Mouse (Mus musculus): ENCODE measurements around the gene Kcns3. TPM values are rescaled to one million over a fixed set of nuclear protein-coding genes. Genes with fewer than 3 reads are reported as not detected.
A peak's percentile ranks its signal among the peaks of the same experiment; 100 is the strongest.

Gene Kcns3
- polyA plus RNA-seq, 1 experiment from 2014 or later = 1.1 TPM

DNA sequence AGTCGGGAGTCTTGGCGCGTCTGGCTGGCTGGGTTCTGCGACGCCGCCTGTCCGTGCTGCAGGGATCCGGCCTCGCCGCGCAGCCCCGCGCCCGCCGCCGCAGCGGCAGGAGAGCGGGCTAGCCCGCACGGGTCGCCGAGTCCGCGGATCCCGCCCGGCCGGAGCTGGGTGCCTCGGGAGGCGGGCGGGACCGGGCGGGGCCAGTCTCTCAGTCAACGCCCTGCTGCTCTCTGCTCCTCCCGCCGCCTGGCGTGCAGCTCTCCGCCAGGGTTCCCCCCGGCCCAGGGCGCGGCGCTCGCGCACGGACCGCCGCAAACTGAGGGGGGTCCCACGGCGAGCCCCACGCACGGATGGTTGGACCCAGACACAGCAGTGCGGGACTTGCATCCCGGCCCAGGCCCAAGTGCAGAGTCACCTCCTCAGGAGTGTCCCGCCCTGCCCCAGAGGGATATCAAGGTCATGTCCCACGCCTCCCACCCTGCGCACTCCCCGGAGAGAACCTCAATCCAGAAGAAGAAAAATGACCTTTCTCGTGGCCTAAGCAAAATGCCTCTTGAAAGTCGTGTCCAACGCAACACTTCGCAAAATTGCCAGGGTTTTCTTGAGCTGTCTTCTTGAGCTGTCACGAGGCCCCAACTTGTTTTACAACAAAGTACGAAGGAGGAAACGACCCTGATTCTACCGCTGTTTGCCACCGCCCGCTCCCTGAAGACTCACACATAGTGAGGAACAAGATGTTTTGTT is 492 bp downstream of the Kcns3 start:
- peaks cover 46% of the 10 kb centered on the region for H3K27me3 ChIP-seq (replicated peaks)
- WGBS = 1% methylated on average over 66 of the region's 66 CpGs
- H3K4me1 ChIP-seq = peaks cover 16% of the 10 kb centered on the region
- peak overlapping the region; percentile 58 for H3K4me3 ChIP-seq
- H3K9me3 ChIP-seq = no peaks in the 10 kb centered on the region
- peak; percentile 73 for ATAC-seq (ENCODE audit: low FRiP score, low read depth)
- H3K27ac ChIP-seq = no peak overlapping the region
- H3K36me3 ChIP-seq = no peaks in the 10 kb centered on the region
- H3K9ac ChIP-seq = peak overlapping the region; percentile 58
- H3K4me2 ChIP-seq (replicated peaks) = peak overlapping the region; percentile 99

DNA sequence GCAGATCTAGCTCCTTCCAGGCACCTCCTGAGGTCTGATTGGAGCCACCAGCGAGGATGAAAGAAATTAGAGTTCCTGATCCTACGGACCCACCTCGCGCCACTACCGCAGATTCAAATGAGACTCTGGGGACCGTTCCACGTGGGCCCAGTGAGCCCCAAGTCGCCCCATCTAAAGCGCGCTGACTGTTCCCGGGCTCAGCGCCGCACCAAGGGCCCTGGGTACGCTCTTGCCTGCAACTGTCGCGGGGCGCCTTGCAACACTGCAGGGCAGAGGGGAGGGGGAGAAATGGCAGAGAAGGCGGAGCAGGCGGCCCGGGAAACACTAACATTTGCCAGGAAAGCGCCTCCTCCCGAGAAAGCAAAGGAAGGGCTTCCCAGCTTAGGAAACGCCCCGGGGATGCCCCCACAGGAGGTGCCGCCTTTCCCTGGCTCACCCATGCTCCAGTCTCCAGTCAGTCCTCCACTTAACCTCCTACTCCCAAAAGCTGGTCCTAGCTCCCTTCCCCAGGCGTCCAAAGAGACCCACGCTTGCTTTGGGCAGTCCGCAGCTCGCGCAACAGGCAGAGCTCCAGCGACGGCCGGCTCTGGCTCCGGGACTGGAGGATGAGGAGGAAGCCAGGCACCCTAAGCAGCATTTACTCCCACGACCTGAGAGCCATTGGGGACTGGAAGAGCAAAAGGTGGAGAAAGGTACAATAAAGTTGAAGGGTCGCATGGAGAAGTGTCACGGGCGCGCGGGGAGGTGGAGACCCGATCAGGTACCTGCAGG is 1.2 kb downstream of the Kcns3 start:
- under 1% methylated on average over 41 of the region's 41 CpGs for WGBS
- H3K27me3 ChIP-seq (replicated peaks) = peaks cover 46% of the 10 kb centered on the region
- H3K36me3 ChIP-seq = no peaks in the 10 kb centered on the region
- peak overlapping the region; percentile 58 for H3K4me3 ChIP-seq
- peak overlapping the region; percentile 99 for H3K4me2 ChIP-seq (replicated peaks)
- no peak overlapping the region for H3K27ac ChIP-seq
- peaks cover 16% of the 10 kb centered on the region for H3K4me1 ChIP-seq
- H3K9me3 ChIP-seq = no peaks in the 10 kb centered on the region
- H3K9ac ChIP-seq = peak overlapping the region; percentile 58
- peak; percentile 55 for ATAC-seq (ENCODE audit: low FRiP score, low read depth)

DNA sequence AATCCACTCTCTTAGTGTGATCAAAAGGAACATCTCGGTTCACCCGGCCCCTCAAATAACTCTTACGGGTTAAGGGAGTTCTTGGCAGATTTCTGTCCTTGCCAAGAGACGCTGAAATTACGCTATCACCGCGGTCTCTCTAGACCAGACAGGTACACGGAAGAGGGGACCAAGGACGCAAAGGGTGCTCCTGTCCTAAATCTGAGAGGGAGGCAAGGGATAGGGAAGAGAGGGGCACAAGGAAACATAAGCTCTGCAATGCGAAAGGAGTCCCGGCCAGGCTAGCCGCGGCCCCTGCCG is 1.8 kb downstream of the Kcns3 start:
- 1% methylated on average over 14 of the region's 14 CpGs for WGBS
- no peaks in the 10 kb centered on the region for H3K9me3 ChIP-seq
- H3K4me2 ChIP-seq (replicated peaks) = peak overlapping the region; percentile 99
- 0 out of 2 replicates have a peak overlapping the region, but pooled peaks have one; percentile 58 for H3K9ac ChIP-seq
- peaks cover 46% of the 10 kb centered on the region for H3K27me3 ChIP-seq (replicated peaks)
- H3K27ac ChIP-seq = no peak overlapping the region
- H3K4me1 ChIP-seq = peaks cover 16% of the 10 kb centered on the region
- no peak for ATAC-seq (ENCODE audit: low FRiP score, low read depth)
- peak overlapping the region; percentile 58 for H3K4me3 ChIP-seq
- no peaks in the 10 kb centered on the region for H3K36me3 ChIP-seq

DNA sequence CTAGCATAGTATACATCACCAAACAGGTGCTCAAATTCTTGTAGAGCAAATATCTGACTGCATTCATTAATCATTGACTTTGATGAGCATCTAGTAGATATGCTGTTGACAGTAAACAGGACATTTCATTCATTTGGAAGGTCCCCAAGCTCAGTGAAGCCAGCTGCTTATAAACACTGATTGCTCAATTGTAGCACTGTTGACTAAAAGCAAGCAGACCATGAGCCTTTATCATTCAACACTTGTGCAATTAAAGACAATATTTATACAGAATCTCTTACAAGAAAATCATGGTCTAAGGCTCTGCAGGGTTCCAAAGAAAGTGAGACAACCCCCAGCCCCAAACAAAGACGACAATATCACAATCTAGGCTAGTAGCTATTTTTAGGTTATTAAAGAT is 6.0 kb downstream of the Kcns3 start:
- no peak for ATAC-seq (ENCODE audit: low FRiP score, low read depth)
- no peaks in the 10 kb centered on the region for H3K9me3 ChIP-seq
- H3K4me1 ChIP-seq = 0 out of 2 replicates have a peak, but pooled peaks cover 4% of the 10 kb centered on the region
- no peak overlapping the region for H3K4me3 ChIP-seq
- no peak overlapping the region for H3K9ac ChIP-seq
- no peak overlapping the region for H3K4me2 ChIP-seq (replicated peaks)
- 85% methylated on average over 1 of the region's 1 CpGs for WGBS
- peaks cover 19% of the 10 kb centered on the region for H3K27me3 ChIP-seq (replicated peaks)
- no peak overlapping the region for H3K27ac ChIP-seq
- H3K36me3 ChIP-seq = no peaks in the 10 kb centered on the region

DNA sequence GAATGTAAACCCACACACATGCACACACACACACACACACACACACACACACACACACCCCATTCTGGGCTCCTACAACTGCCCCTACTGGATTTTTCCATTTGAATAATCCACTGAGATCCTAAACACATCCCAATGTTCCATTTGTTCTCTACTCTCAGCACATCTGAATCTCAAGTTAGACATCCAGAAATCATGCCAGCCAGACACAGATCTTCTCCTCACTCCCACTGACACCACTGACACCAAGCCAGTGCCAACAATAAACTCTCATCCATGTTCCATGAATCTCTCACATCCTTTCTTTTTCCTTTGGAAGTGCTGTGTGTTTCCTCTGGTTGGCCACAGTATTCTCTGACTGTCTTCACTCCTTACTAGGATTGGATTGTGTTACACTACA is 18.4 kb downstream of the Kcns3 start:
- Histone ChIP-seq H3K27ac (no peak overlapping the region), H3K27me3 (replicated peaks) (no peaks in the 10 kb centered on the region), H3K4me2 (replicated peaks) (no peak overlapping the region), H3K9ac (no peak overlapping the region), H3K9me3 (no peaks in the 10 kb centered on the region), H3K4me3 (no peak overlapping the region), H3K36me3 (no peaks in the 10 kb centered on the region), H3K4me1 (no peaks in the 10 kb centered on the region)
- ATAC-seq (ENCODE audit: low FRiP score, low read depth) = no peak

DNA sequence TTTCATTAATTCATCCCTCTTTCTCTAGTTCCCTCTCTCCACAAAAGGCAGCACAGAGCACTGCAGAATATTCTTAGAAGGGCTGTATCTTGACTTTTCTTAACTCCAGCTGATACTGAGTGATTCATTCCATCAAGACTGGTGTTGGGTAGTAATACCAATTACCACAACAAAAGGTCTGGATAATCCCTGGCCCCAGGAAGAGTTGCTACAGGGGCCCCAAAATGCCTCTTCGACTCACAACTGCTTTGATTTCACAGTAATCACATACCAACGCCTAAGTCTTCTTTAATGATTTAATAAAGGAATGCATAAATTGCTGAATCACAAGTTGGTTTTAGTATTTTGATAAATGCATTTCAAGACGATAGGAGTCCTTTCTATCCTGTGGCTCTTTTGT is 21.7 kb downstream of the Kcns3 start:
- H3K4me3 ChIP-seq = no peak overlapping the region
- no peak for ATAC-seq (ENCODE audit: low FRiP score, low read depth)
- no peaks in the 10 kb centered on the region for H3K9me3 ChIP-seq
- H3K4me2 ChIP-seq (replicated peaks) = no peak overlapping the region
- no peaks in the 10 kb centered on the region for H3K27me3 ChIP-seq (replicated peaks)
- 43% methylated on average over 3 of the region's 3 CpGs for WGBS
- no peak overlapping the region for H3K9ac ChIP-seq
- no peak overlapping the region for H3K27ac ChIP-seq
- H3K4me1 ChIP-seq = no peaks in the 10 kb centered on the region
- H3K36me3 ChIP-seq = no peaks in the 10 kb centered on the region

DNA sequence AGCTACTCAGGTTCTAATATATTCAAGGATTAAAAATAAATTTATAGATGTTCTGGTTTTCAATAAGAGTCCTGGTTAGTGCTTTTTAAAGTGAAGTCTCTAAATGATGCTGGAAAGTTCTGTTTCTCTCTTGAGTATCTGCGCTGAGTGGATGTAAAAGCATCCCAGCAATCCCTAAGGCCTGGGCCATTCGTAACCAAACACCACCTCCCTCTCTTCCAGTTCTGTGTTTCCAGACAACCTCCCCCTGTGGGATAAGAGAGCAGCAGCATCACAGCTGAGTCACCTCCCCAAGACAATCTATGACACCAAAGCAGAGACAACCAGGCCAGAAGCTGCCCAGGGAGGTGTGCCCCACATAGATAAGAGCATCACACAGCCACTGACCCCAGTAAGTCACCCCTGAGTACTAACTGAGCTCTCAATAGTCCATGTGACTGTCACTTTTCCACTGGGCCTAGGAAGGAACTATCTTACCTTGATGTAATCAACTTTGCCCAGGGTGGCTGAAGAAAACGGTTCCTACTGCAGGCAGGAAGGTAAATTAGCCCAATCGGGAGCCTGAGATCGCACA is 24.6 kb downstream of the Kcns3 start:
- Histone ChIP-seq H3K9ac (no peak overlapping the region), H3K27me3 (replicated peaks) (no peaks in the 10 kb centered on the region), H3K9me3 (no peaks in the 10 kb centered on the region), H3K4me1 (no peaks in the 10 kb centered on the region), H3K4me2 (replicated peaks) (no peak overlapping the region), H3K36me3 (no peaks in the 10 kb centered on the region), H3K27ac (no peak overlapping the region), H3K4me3 (no peak overlapping the region)
- 83% methylated on average over 5 of the region's 5 CpGs for WGBS
- no peak; the same call in 1 of the 2 replicates for ATAC-seq (ENCODE audit: low FRiP score, low read depth)

DNA sequence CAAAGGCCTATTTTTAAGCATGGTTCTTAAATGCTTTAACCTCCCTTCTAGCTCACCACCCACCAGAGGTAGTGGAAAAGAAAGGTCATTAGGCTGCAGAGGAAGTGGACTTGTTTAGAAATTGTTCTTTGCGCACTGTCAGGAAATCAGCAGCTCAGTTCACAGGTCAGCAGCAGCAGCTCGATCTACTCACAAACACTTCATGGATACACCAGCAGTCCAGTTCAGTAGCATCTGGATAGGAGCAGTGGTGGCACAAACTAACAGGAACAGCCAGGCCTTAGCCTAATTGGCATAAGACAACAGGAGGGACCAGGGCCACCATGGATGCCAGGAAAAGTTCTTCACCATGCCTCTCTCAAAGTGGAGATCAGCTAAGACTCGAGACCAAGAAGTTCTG is 49.3 kb downstream of the Kcns3 start:
- no peaks in the 10 kb centered on the region for H3K4me1 ChIP-seq
- H3K27me3 ChIP-seq (replicated peaks) = no peaks in the 10 kb centered on the region
- no peak for ATAC-seq (ENCODE audit: low FRiP score, low read depth)
- no peak overlapping the region for H3K4me3 ChIP-seq
- no peak overlapping the region for H3K27ac ChIP-seq
- H3K9me3 ChIP-seq = no peaks in the 10 kb centered on the region
- no peaks in the 10 kb centered on the region for H3K36me3 ChIP-seq
- no peak overlapping the region for H3K4me2 ChIP-seq (replicated peaks)
- 85% methylated on average over 3 of the region's 3 CpGs for WGBS
- H3K9ac ChIP-seq = no peak overlapping the region

DNA sequence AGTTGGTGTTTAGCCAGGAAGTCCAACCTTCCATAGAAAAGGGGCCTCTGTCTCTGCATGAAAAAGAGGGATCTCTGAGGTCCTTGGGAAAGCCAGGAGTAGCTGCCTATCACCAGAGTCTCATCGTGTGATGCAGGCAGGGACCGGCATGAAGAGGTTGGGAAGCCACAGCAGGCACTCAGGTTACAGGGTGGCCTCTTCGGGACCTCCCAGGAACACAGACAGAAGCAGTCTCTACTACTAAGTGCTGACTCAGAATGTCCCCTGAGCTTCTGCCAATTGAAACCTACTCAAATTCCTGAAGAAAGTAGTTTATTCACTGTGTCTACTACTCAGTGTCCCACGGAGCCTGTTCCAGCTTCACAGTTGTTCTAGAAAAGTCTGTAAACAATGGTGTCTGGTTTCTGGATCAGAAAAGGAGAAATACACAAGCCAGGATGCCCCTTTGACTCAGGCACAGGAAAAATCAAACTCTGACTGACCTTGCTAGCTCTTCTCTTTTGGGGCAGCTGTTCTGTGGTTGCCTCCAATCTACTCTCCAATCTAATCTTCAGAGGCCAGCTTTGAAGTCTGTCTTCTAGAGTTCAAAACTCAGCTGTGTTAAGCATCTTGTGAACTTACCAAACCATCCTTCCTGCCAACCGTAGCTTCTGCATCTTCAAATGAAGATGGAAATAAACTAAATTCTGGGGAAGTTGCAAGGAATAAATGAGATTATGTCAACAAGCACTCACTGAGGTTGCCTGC is 62.1 kb downstream of the Kcns3 start:
- no peak for ATAC-seq (ENCODE audit: low FRiP score, low read depth)
- Histone ChIP-seq H3K4me3 (no peak overlapping the region), H3K27ac (no peak overlapping the region), H3K4me1 (no peaks in the 10 kb centered on the region), H3K9me3 (no peaks in the 10 kb centered on the region), H3K36me3 (no peaks in the 10 kb centered on the region), H3K9ac (no peak overlapping the region), H3K27me3 (replicated peaks) (no peaks in the 10 kb centered on the region), H3K4me2 (replicated peaks) (no peak overlapping the region)
- WGBS = 69% methylated on average over 5 of the region's 5 CpGs

DNA sequence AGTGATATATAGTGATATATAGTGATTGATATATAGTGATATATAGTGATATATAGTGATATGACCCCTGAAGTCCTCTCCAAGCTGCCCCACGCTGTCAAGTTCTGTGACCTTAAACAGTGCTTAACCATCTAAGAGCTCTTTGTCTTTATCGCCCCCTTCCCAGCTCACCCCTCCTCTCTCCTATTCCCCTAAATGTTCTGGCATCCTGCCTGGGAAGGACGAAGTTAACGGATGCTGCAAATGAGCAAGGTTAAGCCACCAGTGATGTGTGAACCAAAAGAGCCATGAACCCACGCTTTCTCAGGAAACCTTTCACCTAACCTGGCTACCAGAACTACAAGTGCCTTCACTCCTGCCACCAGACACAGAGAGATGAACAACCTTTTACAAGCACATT is 64.0 kb downstream of the Kcns3 start:
- Histone ChIP-seq H3K27ac (no peak overlapping the region), H3K36me3 (no peaks in the 10 kb centered on the region), H3K9ac (no peak overlapping the region), H3K4me1 (no peaks in the 10 kb centered on the region), H3K4me2 (replicated peaks) (no peak overlapping the region), H3K27me3 (replicated peaks) (no peaks in the 10 kb centered on the region), H3K4me3 (no peak overlapping the region), H3K9me3 (no peaks in the 10 kb centered on the region)
- ATAC-seq (ENCODE audit: low FRiP score, low read depth) = no peak
- 75% methylated on average over 5 of the region's 5 CpGs for WGBS

DNA sequence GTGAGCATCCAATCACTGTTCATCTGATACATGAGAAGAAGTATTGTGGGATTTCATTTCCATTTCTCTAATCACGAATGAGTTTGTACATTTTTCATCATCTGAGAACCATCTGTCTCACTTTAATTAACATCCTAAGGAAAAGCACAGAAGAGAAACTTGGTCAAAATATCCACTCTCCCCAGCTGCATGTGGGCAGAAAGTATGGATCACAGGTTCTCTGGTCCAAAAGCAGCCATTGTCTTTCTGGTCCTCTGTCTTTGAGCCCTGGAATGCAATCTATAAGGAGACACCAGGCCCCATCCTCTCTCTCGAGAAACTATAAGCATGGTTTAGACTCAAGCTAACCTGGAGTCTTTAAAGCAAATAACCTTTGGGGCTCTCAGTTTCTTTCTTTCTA is 79.8 kb downstream of the Kcns3 start:
- WGBS = 91% methylated on average over 2 of the region's 2 CpGs

DNA sequence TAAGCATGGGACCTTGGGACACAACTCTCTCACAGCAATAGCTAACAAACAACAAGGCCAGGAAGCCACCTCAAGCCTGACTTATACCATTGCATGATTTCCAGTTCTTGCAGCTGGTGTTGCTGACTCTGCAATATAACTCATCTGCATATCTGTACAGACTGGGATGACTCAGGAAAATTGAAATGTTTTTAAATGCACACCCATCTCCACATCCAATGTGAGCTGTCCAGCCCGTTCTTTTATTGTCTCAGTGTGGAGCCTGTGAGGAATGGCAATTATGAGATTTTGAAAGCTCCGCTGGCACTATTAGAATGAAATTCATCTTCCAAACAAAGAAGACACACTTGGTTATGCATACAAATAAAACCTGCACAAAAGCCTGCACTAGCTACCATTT is 84.0 kb downstream of the Kcns3 start:
- Histone ChIP-seq H3K4me1 (no peaks in the 10 kb centered on the region), H3K4me2 (replicated peaks) (no peak overlapping the region), H3K9me3 (no peaks in the 10 kb centered on the region), H3K27ac (no peak overlapping the region), H3K27me3 (replicated peaks) (no peaks in the 10 kb centered on the region), H3K36me3 (no peaks in the 10 kb centered on the region), H3K4me3 (no peak overlapping the region), H3K9ac (no peak overlapping the region)
- WGBS = 45% methylated on average over 2 of the region's 2 CpGs
- ATAC-seq (ENCODE audit: low FRiP score, low read depth) = no peak

More for the DNA sequence above, 79.8 kb downstream of the Kcns3 start:
- no peaks in the 10 kb centered on the region for H3K36me3 ChIP-seq
- no peak overlapping the region for H3K4me3 ChIP-seq
- H3K4me2 ChIP-seq (replicated peaks) = no peak overlapping the region
- H3K27ac ChIP-seq = no peak overlapping the region
- H3K9ac ChIP-seq = no peak overlapping the region
- no peak for ATAC-seq (ENCODE audit: low FRiP score, low read depth)
- H3K4me1 ChIP-seq = no peaks in the 10 kb centered on the region
- H3K9me3 ChIP-seq = no peaks in the 10 kb centered on the region
- no peaks in the 10 kb centered on the region for H3K27me3 ChIP-seq (replicated peaks)

Data from neural tube, embryonic 12.5 days (tissue).